Mouse (Mus musculus) small intestine, adult 2 months (tissue): ENCODE data around the gene Fsip1.

Experiments used
- CTCF ChIP-seq: fragments of 200-500 bp; IDR thresholded peaks from 2 replicates; pipeline ENCODE4 v1.5.1; 2012; ENCODE audit warnings: low read depth, mild to moderate bottlenecking, control low read depth, inconsistent platforms, low read length, moderate library complexity, mixed read lengths; ENCODE audit not compliant: insufficient replicate concordance, insufficient read length; ENCODE audit errors: extremely low read depth
- POLR2A ChIP-seq: fragments of 200-500 bp; IDR thresholded peaks from 2 replicates; pipeline ENCODE4 v1.6.1; 2012; ENCODE audit warnings: low read depth, mild to moderate bottlenecking, control low read depth, inconsistent platforms, low read length, moderate library complexity

DNA sequence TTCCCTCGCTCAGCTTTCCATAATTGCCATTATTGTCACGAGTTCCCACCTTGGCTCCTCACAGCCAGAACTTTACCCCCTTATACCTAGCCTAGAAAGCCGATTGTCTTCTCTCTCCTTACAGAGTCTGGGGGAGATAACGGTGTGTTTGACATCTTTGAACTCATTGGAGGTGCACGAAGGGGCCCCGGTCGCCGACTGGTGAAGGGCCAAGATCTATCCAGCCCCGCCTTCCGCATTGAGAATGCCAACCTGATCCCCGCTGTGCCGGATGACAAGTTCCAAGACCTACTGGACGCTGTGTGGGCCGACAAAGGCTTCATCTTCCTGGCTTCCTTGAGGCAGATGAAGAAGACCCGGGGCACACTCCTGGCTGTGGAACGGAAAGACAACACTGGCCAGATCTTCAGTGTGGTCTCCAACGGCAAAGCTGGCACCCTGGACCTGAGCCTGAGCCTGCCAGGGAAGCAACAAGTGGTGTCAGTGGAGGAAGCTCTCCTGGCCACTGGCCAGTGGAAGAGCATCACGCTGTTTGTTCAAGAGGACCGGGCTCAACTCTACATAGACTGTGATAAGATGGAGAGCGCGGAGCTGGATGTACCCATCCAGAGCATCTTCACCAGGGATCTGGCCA lies 143.8 kb downstream of the Fsip1 start:
- TF ChIP-seq POLR2A, result no peak
- no peak for TF ChIP-seq CTCF
